Mouse (Mus musculus) kidney, postnatal 0 days (tissue): Measurements from ENCODE around the gene Col3a1. TPM values are rescaled to one million over a fixed set of nuclear protein-coding genes. Genes with fewer than 3 reads are reported as not detected.

Experiments used
- ATAC-seq: fragments of 200-750 bp; cut with Nextera tagmentation; replicated peaks from 2 replicates; pipeline ENCODE4 v1.8.0; 2017; ENCODE audit warnings: low read depth, moderate number of reproducible peaks, moderate TSS enrichment, moderate library complexity; ENCODE audit not compliant: low FRiP score
- DNase-seq: peaks from one replicate; pipeline ENCODE4 v3.0.0-alpha.2; 2016; ENCODE audit warnings: low spot score
- H3K27ac ChIP-seq: fragments of 300-500 bp; sonication (generic); 2 replicates; pipeline ENCODE4 v1.5.1; 2014; ENCODE audit warnings: mild to moderate bottlenecking
- H3K27me3 ChIP-seq: fragments of 300-500 bp; sonication (generic); 2 replicates; pipeline ENCODE4 v1.6.1; 2014; ENCODE audit warnings: low read length, mixed read lengths; ENCODE audit not compliant: insufficient read depth
- H3K36me3 ChIP-seq: fragments of 300-500 bp; sonication (generic); 2 replicates; pipeline ENCODE4 v1.6.1; 2014; ENCODE audit warnings: low read length, mixed read lengths; ENCODE audit not compliant: insufficient read depth
- H3K4me1 ChIP-seq: fragments of 300-500 bp; sonication (generic); replicated peaks from 2 replicates; pipeline ENCODE4 v1.6.1; 2014; ENCODE audit warnings: antibody characterized with exemption, low read length, mixed read lengths; ENCODE audit not compliant: insufficient read depth
- H3K4me2 ChIP-seq: fragments of 300-500 bp; sonication (generic); 2 replicates; pipeline ENCODE4 v1.6.1; 2014; ENCODE audit warnings: mild to moderate bottlenecking, low read length, moderate library complexity, mixed read lengths
- H3K4me3 ChIP-seq: fragments of 300-500 bp; sonication (generic); replicated peaks from 2 replicates; pipeline ENCODE4 v1.5.1; 2014; ENCODE audit warnings: low read depth, low read length
- H3K9ac ChIP-seq: fragments of 300-500 bp; sonication (generic); 2 replicates; pipeline ENCODE4 v1.6.1; 2014; ENCODE audit warnings: low read depth, low read length
- H3K9me3 ChIP-seq: fragments of 300-500 bp; sonication (generic); replicated peaks from 2 replicates; pipeline ENCODE4 v1.6.1; 2016; ENCODE audit warnings: low read length, inconsistent platforms, mixed read lengths
- CTCF ChIP-seq: IDR thresholded peaks from 2 replicates; pipeline ENCODE4 v1.5.1; 2016; ENCODE audit warnings: antibody characterized with exemption, low read depth, mild to moderate bottlenecking, moderate library complexity
- WGBS: fragments of 180-500 bp; shearing (Covaris S2); extraction: QIAGEN DNeasy Blood & Tissue Kit; methylation state at CpG from one replicate; pipeline ENCODE4 v1.1.7; 2014; 5-methylcytosine and 5-hydroxymethylcytosine counted together
- polyA plus RNA-seq: library from polyadenylated mRNA; unstranded; fragments of >200 nt; fragmentation: Nextera tagmentation; extraction: Ambion mirVana; gene quantifications from 2 replicates; pipeline ENCODE4 v1.2.1, GENCODE M21; 2015

Col3a1 gene
- polyA plus RNA-seq: 615 and 661 TPM in 2 replicates

- WGBS: 19% methylated on average over 4 of the region's 4 CpGs
- DNase-seq: peak; percentile 89
- no peaks in the 10 kb centered on the region for H3K36me3 ChIP-seq
These were observed at the start of gene Col3a1 for GRCm38 (mm10) chr1:45311388-45311787. TSS of gene Col3a1 (plus strand) at chr1:45311538.

GRCm38 (mm10) chr1:45269421-45269820, 41.9 kb upstream of the Col3a1 start:
- Histone ChIP-seq H3K36me3 (no peaks in the 10 kb centered on the region), H3K9ac (no peak overlapping the region), H3K4me1 (no peaks in the 10 kb centered on the region), H3K4me2 (no peak overlapping the region), H3K9me3 (no peaks in the 10 kb centered on the region), H3K27ac (no peak overlapping the region), H3K27me3 (no peaks in the 10 kb centered on the region), H3K4me3 (no peak overlapping the region)
- no peak for DNase-seq
- ATAC-seq: no peak
- no peak for TF ChIP-seq CTCF

More at GRCm38 (mm10) chr1:45311388-45311787, at the start of gene Col3a1:
- Histone ChIP-seq H3K27ac (peak within 1 kb of the TSS; percentile 82), H3K4me2 (0 out of 2 replicates have a peak within 1 kb of the TSS, but pooled peaks have one; percentile 15), H3K4me1 (no peaks in the 10 kb centered on the region), H3K27me3 (no peaks in the 10 kb centered on the region), H3K9ac (peak within 1 kb of the TSS; percentile 60), H3K4me3 (peak within 1 kb of the TSS; percentile 44), H3K9me3 (no peaks in the 10 kb centered on the region)
- ATAC-seq: peak; percentile 77; the same call in 1 of the 2 replicates
- TF ChIP-seq CTCF: no peak

- Histone ChIP-seq H3K9me3 (no peaks in the 10 kb centered on the region), H3K4me3 (no peak overlapping the region), H3K36me3 (no peaks in the 10 kb centered on the region), H3K9ac (no peak overlapping the region), H3K27me3 (no peaks in the 10 kb centered on the region), H3K4me1 (no peaks in the 10 kb centered on the region), H3K4me2 (no peak overlapping the region), H3K27ac (no peak overlapping the region)
- DNase-seq: peak; percentile 6
- 41% methylated on average over 2 of the region's 2 CpGs for WGBS
- no peak for TF ChIP-seq CTCF
- no peak for ATAC-seq
These were observed 35.3 kb upstream of the Col3a1 start for GRCm38 (mm10) chr1:45276006-45276539.

GRCm38 (mm10) chr1:45287954-45288353, 23.4 kb upstream of the Col3a1 start:
- Histone ChIP-seq H3K4me1 (no peaks in the 10 kb centered on the region), H3K9me3 (no peaks in the 10 kb centered on the region), H3K9ac (no peak overlapping the region), H3K36me3 (no peaks in the 10 kb centered on the region), H3K4me3 (no peak overlapping the region), H3K4me2 (no peak overlapping the region), H3K27ac (no peak overlapping the region), H3K27me3 (no peaks in the 10 kb centered on the region)
- ATAC-seq (no peak), DNase-seq (no peak)
- no peak for TF ChIP-seq CTCF
- WGBS: 85% methylated on average over 1 of the region's 1 CpGs

GRCm38 (mm10) chr1:45290037-45290436, 21.3 kb upstream of the Col3a1 start:
- no peaks in the 10 kb centered on the region for H3K9me3 ChIP-seq
- no peaks in the 10 kb centered on the region for H3K27me3 ChIP-seq
- ATAC-seq (no peak), DNase-seq (no peak)
- no peak overlapping the region for H3K27ac ChIP-seq
- H3K4me3 ChIP-seq: no peak overlapping the region
- H3K4me1 ChIP-seq: no peaks in the 10 kb centered on the region
- H3K36me3 ChIP-seq: no peaks in the 10 kb centered on the region
- no peak overlapping the region for H3K4me2 ChIP-seq
- WGBS: 77% methylated on average over 4 of the region's 4 CpGs
- no peak overlapping the region for H3K9ac ChIP-seq
- no peak for TF ChIP-seq CTCF

GRCm38 (mm10) chr1:45299394-45300119, 11.8 kb upstream of the Col3a1 start:
- Histone ChIP-seq H3K4me2 (no peak overlapping the region), H3K27me3 (no peaks in the 10 kb centered on the region), H3K4me3 (no peak overlapping the region), H3K27ac (0 out of 2 replicates have a peak overlapping the region, but pooled peaks have one; percentile 4), H3K4me1 (no peaks in the 10 kb centered on the region), H3K36me3 (no peaks in the 10 kb centered on the region), H3K9ac (no peak overlapping the region), H3K9me3 (no peaks in the 10 kb centered on the region)
- WGBS: 54% methylated on average over 3 of the region's 3 CpGs
- ATAC-seq (no peak), DNase-seq (peak; percentile 58)
- TF ChIP-seq CTCF: no peak
